Mouse (Mus musculus): Measurements from ENCODE around the gene Gm11042.

DNA sequence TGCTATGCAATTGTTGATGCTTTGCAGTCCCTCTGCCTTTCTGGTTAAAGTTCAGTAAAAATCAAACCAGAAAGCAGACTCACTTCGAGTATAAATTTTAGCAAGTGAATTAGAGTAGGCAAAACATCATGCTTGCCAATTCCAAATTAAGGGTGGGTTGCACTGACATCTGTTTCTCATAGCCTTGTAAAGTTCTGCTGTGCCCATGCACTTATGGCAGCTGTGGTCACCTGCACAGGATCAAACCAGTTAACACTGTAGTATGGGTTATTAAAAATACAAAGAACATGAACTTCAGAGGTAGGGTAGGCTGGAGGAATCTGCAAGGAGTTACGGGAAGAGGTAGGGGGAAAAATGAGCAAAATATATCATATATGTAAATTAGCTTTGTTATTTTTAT lies 46.3 kb upstream of the Gm11042 start:
- TF ChIP-seq CTCF (IDR thresholded peaks at IDR 0.05; ENCODE audit: borderline replicate concordance, control insufficient read depth, extremely low read depth, insufficient read depth, low read length, poor library complexity): no peak
- no peak for TF ChIP-seq POLR2A (IDR thresholded peaks at IDR 0.05; ENCODE audit: control insufficient read depth, extremely low read depth, insufficient read depth, low read length, poor library complexity)
